Mouse (Mus musculus): Measurements from ENCODE around the gene Hyal3.
A peak's percentile ranks its signal among the peaks of the same experiment; 100 is the strongest.
"Not testable (repeated sequence)": the region's sequence is repeated elsewhere in the genome, so short reads cannot be mapped to it uniquely, and the experiment has no call there.

Hyal3 gene

DNA sequence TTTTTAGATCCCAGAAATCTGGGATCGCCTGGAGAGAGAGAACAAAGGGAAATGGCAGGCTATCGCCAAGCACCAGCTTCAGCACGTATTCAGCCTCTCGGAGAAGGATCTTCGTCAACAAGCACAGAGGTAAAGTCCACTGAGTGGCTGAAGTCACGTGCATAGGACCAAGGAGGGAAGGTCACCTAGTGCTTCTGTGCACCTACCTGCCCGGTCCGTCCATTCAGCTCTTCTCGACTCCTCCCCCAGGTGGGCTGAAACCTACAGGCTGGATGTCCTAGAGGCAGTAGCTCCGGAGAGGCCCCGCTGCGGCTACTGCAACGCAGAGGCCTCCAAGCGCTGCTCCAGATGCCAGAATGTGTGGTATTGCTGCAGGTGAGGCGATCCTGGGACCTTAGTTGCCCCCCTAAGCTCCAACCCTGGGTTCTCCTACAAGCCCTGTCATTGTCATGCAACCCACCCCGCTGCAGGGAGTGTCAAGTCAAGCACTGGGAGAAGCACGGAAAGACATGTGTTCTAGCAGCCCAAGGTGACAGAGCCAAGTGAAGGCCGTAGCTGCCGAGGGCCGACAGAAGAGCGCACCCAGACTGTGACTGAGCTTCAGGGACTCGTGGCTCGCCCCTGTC, 30.0 kb upstream of the Hyal3 start:
- DNase-seq (ENCODE audit: extremely low spot score), result no peak

DNA sequence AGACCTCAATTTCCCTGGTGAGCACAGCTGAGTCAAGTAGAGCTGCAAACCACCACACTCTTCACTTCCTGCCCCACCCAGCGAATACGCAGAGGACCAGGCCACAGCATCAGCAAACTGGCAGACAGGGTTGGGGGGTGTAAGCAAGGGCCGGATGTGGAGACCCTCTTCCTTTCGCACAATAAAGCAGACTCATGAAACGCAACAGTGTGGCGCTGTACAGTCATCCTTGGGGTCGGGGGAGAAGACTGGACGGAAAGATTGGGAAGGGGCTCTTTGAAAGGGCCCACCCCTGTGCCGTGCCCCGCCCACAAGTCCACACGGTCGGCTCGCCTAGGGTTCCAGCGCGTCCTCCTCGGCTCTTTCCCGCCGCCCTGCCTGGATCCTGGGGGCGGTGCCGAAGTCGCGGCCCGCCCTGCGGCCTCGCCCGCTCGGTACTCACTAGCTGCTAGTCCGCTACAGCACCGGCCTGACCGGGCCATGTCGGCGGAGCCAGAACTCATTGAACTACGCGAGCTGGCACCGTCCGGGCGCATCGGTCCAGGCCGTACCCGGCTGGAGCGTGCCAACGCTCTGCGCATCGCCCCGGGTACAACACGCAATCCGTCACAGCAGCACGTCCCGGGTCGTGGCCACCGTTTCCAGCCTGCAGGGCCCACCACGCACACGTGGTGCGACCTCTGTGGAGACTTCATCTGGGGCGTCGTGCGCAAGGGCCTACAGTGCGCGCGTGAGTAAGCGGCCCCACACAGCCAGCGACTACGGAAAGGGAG, 29.3 kb upstream of the Hyal3 start, which contains the start of gene Rassf1:
TSS of gene Rassf1 (plus strand) at position 439 of the 773 bp plus-strand sequence.
- DNase-seq (ENCODE audit: extremely low spot score), result peak; percentile 72

DNA sequence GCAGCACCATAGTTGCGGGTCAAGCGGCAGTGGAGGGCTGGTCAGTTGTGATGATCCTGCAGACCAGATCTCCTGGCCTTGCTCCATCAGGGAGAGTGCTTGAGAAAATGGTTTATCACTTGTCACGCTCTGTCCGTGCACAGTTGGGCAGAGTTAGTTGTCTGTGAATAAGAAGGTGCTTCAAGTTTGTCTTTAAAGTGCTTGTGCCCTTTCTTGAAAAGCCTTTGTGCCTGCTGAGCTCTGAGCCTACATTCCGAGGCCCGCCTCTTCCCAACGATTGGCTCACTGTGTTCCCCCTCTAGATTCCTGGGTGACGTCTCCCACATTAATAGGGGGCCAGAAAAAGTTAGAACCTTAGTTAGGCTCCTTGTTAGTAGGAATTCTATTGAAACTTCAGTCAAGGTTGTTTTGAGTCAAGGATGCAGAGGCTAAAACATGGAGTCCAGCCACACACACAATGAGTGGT, 28.7 kb upstream of the Hyal3 start:
- DNase-seq (ENCODE audit: extremely low spot score), result no peak

DNA sequence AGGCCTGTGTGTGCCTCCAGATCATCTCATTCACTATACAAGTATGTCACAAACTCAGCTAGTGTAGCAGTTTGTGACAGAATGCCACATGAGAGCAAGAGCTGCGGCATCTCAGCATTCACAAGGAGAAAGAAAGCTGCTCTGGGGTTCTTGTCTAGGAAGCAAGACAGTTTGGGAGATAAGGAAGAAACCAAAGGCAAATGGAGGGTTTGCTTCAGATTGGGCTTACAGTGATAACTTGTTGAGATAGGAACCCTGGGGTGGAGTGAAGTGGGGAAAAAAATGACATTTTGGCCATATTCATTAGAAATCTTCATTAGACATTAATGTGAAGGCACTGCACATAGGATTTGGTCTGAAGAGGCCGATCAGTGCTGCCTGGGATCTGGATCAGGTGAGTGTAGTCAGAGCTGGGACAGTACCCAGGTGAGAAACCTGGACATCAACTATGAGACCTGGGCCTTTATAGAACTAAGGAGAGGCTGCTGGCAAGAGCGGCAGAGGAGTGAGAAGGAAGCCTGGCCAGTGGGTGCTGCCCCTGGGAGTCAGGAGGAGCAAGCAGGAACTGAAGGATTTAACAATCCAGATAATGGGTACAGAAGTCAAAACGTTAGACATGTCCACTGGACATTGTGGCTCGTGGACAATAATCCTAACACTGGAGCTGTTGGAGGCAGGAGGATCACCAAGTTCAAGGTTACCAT, 27.8 kb upstream of the Hyal3 start:
- no peak for DNase-seq (ENCODE audit: extremely low spot score)

DNA sequence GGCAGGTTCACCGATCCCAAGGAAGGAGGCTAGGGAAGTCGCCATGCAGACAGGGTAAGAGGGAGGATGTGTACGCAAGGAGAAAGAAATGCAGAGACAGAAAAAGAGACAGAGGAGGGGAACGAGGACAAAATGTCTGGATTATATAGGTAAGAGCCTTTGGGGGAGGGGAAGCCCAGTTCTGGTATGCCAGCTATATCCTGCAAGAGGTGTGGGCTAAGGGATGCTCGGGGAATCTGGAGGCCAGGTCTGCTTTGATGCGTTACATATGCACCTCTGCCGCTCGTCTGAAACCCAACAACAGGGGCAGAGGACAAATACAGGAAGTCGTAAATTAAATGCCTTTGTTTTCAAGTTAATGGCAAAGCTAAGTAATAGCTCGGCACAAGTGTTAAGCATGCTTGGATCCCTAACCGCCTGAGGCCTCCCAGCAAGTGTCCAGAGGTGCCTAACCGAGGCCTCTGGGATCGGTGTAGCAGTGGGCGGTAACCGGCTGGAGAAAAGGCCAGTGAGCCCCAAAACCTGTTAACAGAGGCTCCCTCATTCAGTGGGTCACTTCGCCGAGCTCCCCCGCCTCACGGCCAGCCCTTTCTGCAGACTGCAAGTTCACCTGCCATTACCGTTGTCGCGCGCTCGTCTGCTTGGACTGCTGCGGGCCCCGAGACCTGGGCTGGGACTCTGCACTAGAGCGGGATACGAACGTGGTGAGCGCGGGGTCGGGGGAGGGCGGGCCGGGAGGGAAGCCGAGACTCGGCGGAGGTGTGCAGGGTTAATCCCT, 26.9 kb upstream of the Hyal3 start:
- DNase-seq (ENCODE audit: extremely low spot score), result no peak

DNA sequence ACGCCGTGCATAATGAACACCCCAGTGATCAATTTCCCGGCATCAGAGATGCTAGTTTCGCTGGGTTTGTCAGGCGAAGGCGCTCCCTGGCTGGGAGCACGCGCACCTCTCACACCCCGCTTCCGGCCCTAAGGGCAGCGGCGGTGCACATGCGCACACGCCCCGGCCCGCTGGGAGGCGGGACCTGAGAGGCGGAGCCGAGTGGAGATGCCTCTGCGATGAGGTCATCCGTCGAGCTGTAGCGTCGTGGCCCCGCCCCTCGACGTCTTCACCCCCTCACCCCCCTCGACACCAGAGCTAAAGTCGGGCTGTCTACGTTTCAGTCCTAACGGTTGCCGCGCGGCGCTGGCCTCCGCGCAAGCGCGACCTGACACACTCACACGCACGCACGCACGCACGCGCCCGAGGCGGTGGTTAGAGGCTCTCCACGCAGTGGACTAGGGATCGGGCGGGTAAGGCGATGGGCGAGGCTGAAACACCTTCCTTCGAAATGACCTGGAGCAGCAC, 26.2 kb upstream of the Hyal3 start:
- DNase-seq (ENCODE audit: extremely low spot score), result peak; percentile 97

DNA sequence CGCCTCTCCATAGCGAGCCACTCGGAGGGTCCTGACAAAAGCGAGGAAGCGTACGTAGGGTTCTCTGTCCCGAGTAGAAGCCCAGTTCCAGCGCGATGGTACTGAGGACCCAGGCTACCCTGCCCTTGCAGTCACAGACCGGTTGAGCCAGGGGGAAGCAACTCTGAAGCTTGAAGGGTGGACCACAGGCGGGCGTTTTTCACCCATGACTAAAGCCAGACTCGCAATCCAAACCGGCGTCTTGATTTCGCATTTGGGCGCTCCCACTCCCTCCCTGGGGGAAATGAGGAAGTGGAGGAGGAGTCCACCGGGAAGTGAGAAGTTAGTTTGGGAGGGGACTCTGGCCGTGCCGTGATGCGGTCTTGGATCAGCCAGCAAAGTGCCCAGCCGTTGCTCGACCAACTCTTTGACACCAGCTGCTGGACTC, 25.6 kb upstream of the Hyal3 start:
- peak; percentile 69 for DNase-seq (ENCODE audit: extremely low spot score)

DNA sequence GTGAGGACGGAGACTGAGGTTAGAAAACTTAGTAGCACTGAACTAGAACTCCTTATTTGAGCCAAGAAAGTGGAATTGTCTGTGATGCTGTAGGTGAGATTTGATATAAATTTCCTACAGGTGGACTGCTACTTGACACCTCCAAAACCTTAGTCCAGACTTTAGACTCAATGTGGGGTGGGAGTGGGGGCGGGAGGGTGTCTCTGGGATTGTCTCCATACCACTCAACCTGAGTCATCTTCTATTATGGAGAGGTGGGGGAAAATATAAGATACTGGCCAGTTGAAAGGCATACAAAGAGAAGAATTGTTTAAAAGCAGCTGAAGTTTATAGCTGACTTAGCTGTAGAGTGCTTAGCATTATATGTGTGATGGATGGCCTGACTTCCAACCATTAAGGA, 24.9 kb upstream of the Hyal3 start:
- DNase-seq (ENCODE audit: extremely low spot score), result no peak

DNA sequence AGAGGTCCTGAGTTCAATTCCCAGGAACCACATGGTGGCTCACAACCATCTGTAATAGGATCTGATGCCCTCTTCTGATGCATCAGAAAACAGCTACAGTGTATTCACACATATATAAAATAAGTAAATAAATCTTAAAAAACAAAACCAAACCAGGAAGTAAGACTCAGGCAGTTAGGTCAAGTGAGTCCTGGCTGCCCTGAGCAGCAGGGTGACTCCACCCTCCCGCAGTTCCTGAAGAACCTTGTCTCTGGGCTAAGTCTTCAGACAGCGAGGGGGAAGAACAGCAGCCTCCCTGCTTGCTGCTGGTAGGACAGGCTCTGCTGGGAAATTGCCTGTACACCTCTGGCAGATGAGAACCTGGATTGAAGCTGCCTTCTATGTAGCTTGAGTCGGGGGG, 24.3 kb upstream of the Hyal3 start:
- DNase-seq (ENCODE audit: extremely low spot score), result no peak

DNA sequence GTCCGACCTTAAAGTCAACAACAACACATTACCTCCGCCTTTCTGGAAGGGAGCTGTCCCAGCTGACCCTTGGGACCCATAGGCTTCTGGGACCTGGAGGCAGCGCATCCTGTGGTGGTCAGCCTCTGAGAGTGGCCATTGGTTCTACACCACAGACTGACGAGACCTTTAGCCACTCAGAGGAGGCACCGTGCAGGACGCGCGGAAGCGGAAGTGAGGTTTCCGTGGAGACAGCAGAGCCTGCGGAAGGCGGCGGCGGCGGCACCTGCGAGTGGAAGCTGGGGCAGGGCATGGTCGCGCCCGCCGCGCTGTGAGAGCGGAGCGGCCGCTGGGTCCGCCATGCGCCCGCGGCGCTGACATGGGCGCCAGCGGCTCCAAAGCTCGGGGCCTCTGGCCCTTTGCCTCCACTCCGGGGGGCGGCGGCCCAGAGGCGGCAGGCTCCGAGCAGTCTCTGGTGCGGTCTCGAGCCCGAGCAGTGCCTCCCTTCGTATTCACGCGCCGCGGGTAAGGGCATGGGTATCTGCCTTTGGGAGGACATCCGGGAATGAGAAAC, 17.5 kb upstream of the Hyal3 start, which contains the start of gene Tusc2:
TSS of gene Tusc2 (plus strand) at position 227 of the 553 bp plus-strand sequence.
- peak; percentile 90 for DNase-seq (ENCODE audit: extremely low spot score)

DNA sequence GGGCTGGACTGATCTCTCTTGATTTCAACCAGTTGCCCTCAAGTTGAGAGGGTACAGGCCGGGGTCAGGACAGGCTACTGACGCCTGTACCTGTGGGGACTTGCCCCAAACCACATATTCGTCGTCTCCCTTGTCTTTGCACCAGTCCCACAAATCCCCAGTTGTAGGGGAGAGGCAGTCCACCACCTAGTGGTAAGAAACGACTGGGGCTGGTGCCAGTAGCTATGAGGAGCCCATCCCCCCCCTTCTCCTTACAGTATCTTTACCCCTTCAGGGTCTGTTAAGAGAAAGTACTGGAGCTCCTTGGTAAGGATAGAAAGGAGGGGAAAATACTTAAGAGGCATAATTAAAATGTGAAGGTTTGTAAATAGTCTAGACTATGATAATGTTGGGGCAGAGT, 15.1 kb upstream of the Hyal3 start:
- DNase-seq (ENCODE audit: extremely low spot score), result not testable (repeated sequence)

DNA sequence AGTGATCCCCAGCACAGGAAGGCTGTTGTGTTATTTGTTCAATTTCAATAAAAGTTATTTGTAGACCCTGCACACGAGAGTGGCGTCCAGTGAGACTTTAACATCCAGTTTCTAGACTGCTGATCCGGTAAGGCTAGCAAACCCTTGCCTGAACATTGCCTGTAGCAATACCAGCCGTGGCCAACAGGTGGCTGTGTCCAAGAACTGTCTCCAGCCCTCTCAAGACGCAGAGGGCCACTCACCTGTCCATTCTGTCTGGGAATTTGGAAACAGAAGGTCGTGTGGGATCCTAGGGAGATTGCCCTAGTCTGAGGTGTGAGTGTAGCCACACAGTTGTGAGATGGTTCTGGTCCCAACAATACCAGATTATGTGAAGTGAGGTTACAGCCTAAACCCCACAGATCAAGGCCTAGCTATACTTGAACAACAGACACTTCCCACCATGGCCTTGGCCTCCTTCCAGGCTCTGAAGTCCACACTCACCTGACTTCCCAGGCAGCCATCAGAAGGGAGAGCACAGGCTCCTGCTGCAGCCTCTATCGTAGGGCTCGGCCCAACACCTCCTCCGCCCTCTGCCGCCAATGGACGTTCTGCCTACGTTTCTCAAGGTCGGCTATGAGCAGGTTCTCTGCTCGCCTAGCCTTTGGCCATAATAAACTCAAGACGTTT, 14.4 kb upstream of the Hyal3 start:
- peak; percentile 77 for DNase-seq (ENCODE audit: extremely low spot score)

DNA sequence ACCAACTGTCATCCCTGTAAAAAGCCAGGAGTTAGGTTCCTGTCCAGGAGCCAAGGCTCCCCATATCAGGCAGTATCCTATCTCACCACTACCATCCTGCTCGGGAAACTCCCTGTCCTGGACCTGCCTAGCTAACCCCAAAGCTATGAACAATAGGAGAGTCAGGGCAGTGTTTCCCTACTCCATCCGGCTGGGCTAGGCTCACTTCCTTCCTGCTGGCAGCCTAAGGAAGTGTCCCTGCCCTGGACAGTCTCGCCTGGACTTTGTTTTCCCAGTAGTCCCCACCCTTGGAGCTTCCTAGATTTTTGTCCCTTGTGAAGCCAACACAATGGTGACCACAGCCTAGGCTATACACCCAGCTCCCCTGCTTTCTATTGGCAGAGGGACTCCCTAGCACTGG, 13.8 kb upstream of the Hyal3 start:
- DNase-seq (ENCODE audit: extremely low spot score), result no peak

DNA sequence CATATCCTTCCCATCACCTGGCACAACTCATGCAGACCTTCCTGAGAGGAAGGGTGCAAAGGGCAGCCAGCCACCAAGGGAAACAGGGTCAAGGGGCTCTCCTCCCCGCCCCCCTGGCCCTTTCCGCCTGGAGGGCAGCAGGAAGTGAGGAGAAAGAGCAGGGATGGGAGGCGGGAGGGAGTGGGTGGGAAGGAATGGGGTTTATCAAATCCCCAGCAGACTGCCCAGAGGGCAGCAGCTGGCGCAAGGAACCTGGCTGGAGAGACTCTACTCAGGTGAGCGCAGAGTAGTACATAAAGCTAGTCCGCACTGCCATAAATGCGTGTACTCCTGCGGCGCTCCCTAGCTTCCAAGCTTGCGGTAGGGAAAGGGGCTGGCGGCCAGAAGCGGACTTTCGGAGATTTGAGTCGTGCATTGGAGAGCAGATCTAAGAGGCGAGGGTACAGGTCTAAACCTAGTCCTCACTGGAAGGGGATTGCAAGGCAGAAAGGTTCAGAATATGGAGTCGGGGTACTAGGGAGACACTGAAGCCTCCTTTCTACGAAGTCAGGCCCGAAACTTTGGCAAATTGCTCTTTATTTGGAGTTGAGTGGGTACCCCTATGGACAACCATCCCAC, 12.8 kb upstream of the Hyal3 start, which contains the start of gene Hyal2:
TSS of gene Hyal2 (plus strand) at position 244 of the 618 bp plus-strand sequence.
- DNase-seq (ENCODE audit: extremely low spot score), result peak; percentile 48

DNA sequence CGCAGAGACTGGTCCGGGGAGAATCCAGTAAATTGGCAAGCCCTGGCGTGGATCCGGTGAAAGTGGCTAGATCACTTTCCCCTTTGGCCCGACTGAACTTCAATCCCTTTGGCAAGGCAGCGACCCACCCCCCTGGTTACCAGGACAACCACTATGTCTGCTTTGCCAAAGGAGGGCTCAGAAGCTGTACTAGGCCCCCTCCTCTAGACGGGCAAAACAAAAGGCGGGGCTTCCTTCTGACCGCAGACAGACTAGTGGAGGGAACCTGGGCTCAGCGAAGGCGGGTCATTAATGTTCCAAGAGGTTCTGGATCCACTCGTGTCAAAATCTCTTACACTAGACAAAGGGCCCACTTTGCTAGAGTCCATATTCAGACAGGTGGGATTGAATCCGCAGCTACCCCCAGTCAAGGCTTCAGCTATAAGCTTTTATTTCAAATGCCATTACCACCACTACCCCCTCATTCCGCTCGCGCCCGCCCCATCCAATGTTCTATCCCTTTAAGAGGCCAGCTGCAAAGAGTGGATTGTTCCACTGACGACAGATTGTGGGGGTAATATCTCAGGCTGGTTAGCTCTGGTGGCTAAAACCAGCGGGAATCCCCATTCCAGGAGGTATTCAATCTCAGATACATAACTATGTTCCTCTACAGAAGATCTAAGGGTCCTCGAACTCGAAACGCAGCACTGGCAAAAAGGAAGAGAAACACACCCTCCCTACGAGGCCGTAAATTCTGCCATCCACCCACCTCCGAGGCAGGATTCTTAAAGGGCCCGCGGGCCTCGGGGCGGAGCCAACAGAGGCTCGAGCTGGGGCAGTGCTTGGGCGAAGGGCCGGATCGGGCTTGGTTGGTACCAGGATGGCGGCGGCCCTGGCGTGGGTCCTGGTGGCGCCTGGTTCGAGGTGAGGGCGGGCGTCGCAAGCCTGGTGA, 12.0 kb upstream of the Hyal3 start:
- peak; percentile 91 for DNase-seq (ENCODE audit: extremely low spot score)

DNA sequence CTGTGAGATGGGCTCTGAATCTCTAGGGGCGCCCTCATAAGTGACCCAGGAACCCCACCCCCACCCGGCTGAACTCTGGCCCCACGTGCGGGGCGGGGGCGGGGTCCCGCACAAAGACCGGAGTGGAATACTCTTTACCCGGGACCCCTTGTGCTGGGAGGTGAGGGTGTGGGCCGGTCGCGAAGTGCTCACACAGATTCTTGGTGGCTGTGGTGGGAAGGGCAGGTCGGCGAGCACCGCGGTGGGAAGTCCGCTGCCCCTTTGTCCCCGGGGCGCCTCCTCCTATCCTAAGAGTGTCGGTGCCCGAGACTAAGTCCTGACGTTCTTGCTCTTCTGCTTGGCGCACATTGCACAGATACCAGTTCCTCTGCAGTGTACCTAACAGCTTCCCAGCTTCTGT, 11.3 kb upstream of the Hyal3 start:
- no peak for DNase-seq (ENCODE audit: extremely low spot score)

DNA sequence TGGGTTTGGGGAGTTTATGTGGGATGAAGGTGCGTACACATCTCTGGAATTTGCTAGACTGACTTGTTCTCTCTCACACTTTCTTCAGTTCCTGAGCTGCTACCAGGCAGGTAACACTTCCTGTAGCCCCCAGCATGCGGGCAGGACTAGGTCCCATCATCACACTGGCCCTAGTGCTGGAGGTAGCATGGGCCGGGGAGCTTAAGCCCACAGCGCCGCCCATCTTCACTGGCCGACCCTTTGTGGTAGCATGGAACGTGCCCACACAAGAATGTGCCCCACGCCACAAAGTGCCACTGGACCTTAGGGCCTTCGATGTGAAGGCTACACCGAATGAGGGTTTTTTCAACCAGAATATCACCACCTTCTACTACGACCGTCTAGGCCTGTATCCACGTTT, 10.6 kb upstream of the Hyal3 start:
- no peak for DNase-seq (ENCODE audit: extremely low spot score)

DNA sequence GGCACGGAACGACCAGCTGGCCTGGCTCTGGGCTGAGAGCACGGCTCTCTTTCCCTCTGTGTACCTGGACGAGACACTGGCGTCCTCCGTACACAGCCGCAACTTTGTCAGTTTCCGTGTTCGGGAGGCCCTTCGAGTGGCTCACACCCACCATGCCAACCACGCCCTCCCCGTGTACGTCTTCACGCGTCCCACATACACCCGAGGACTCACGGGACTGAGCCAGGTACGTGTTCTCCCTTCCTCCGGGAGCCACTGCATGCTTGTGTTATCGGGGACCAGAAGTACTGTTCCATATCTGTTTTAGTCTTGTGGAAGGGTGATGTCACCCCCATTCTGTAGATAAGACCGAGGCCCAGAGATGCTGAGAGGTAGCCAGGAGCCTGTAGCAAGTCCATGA, 9.8 kb upstream of the Hyal3 start:
- DNase-seq (ENCODE audit: extremely low spot score), result no peak
